16 mouse cellular contexts compared by ENCODE assay signal in the genomic region with DNA sequence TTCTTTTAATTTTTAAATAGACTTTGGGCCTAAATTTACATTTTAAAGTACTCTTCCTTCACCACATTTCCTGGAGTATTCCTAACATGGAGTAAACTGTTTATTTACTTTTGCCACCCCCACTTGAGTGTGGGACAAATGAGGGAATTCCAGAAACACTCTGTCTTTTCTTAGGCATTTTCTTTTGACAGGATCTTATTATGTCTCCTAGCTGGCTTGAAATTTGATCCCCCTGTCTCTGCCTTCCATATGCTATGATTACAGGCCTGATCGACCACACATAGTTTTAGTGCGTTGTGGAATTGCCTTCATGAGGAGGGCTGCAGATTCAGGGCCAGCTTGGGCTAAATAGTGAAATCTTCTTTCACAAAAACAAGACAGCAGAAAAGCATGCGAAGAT.
DNase-seq lines count a peak whose midpoint lies in the region; ATAC-seq and TF ChIP-seq lines count a peak whose summit lies in the region.
"Had no signal": no experiment of that assay in that cellular context is flagged by ENCODE, and none has a peak within 500 bp of the region (broad histone marks: within the 10 kb centered on the region; RNA-seq: fewer than 3 reads in every experiment).

No protein-coding gene starts in this region.

- WGBS in lung, embryonic 14.5 days, result 25% methylated on average over 3 of the region's 3 CpGs
- 16% methylated on average over 3 of the region's 3 CpGs for WGBS in embryonic facial prominence, embryonic 12.5 days
- WGBS in limb, embryonic 14.5 days, result 24% methylated on average over 3 of the region's 3 CpGs

- DNase-seq in lung, embryonic 14.5 days, result peak; percentile 64
- no peak for DNase-seq in lung, postnatal 36 days
- peak; percentile 74 for DNase-seq in embryo, embryonic 10.5 days (ENCODE audit: low spot score)
- DNase-seq in limb, embryonic 14.5 days (ENCODE audit: low spot score), result peak; percentile 52
- no peak for DNase-seq in layer of hippocampus, adult 11-12 months (ENCODE audit: low spot score)
- no peak for DNase-seq in adrenal gland, adult (ENCODE audit: inconsistent age in 2 of 2, low spot score in 1 of 2)
- DNase-seq: cerebellum, adult 18-20 months; heart, postnatal 36 days; liver, embryonic 13.5 days; right cerebral cortex, postnatal 14 days; thymus, adult 18-20 months had no signal

- H3K4me1 ChIP-seq in lung, embryonic 14.5 days (ENCODE audit: insufficient read depth), result 0 out of 2 replicates have a peak, but pooled peaks cover 4% of the 10 kb centered on the region
- peaks cover 19% of the 10 kb centered on the region; the same call in 1 of the 2 replicates for H3K4me1 ChIP-seq in embryonic facial prominence, embryonic 12.5 days
- H3K4me1 ChIP-seq in limb, embryonic 14.5 days (ENCODE audit: control insufficient read depth, insufficient read depth, low read length), result peaks cover 3% of the 10 kb centered on the region; the same call in 1 of the 2 replicates
- H3K4me1 ChIP-seq: forebrain, embryonic 15.5 days; liver, embryonic 13.5 days had no signal

- H3K4me2 ChIP-seq in lung, embryonic 14.5 days, result no peak overlapping the region
- no peak overlapping the region for H3K4me2 ChIP-seq in embryonic facial prominence, embryonic 12.5 days (replicated peaks)
- H3K4me2 ChIP-seq in limb, embryonic 14.5 days (replicated peaks; ENCODE audit: low read depth, low read length, severe bottlenecking), result no peak overlapping the region
- H3K4me2 ChIP-seq: forebrain, embryonic 15.5 days; liver, embryonic 13.5 days had no signal

- H3K27ac ChIP-seq in lung, embryonic 14.5 days (ENCODE audit: low read depth), result no peak overlapping the region
- H3K27ac ChIP-seq in embryonic facial prominence, embryonic 12.5 days, result peak overlapping the region; percentile 79
- no peak overlapping the region for H3K27ac ChIP-seq in limb, embryonic 14.5 days (replicated peaks; ENCODE audit: low read depth, low read length)
- H3K27ac ChIP-seq: forebrain, embryonic 15.5 days; layer of hippocampus, adult 2 months; liver, embryonic 13.5 days had no signal

- H3K9ac ChIP-seq in lung, embryonic 14.5 days, result no peak overlapping the region
- no peak overlapping the region for H3K9ac ChIP-seq in embryonic facial prominence, embryonic 12.5 days
- no peak overlapping the region for H3K9ac ChIP-seq in limb, embryonic 14.5 days (ENCODE audit: low read depth, low read length, severe bottlenecking)
- H3K9ac ChIP-seq: forebrain, embryonic 15.5 days; liver, embryonic 13.5 days had no signal

- H3K9me3 ChIP-seq in lung, embryonic 14.5 days (ENCODE audit: low read depth, low read length), result no peaks in the 10 kb centered on the region
- H3K9me3 ChIP-seq in embryonic facial prominence, embryonic 12.5 days, result no peaks in the 10 kb centered on the region
- H3K9me3 ChIP-seq in limb, embryonic 14.5 days (ENCODE audit: control insufficient read depth, low read length), result no peaks in the 10 kb centered on the region
- H3K9me3 ChIP-seq: forebrain, embryonic 15.5 days; liver, embryonic 13.5 days had no signal

- no peak overlapping the region for H3K4me3 ChIP-seq in lung, embryonic 14.5 days (ENCODE audit: low read depth, low read length)
- no peak overlapping the region for H3K4me3 ChIP-seq in embryonic facial prominence, embryonic 12.5 days
- no peak overlapping the region for H3K4me3 ChIP-seq in limb, embryonic 14.5 days (replicated peaks; ENCODE audit: low read length)
- H3K4me3 ChIP-seq: forebrain, embryonic 15.5 days; layer of hippocampus, adult 2 months; liver, embryonic 13.5 days had no signal

- H3K27me3 ChIP-seq in lung, embryonic 14.5 days (ENCODE audit: insufficient read depth, low read length), result no peaks in the 10 kb centered on the region
- H3K27me3 ChIP-seq in embryonic facial prominence, embryonic 12.5 days, result no peaks in the 10 kb centered on the region
- H3K27me3 ChIP-seq in limb, embryonic 14.5 days (ENCODE audit: control insufficient read depth, insufficient read depth, low read length), result no peaks in the 10 kb centered on the region
- H3K27me3 ChIP-seq: CH12.LX; forebrain, embryonic 15.5 days; liver, embryonic 13.5 days had no signal

- peaks cover 7% of the 10 kb centered on the region; the same call in 1 of the 2 replicates for H3K36me3 ChIP-seq in lung, embryonic 14.5 days (ENCODE audit: insufficient read depth)
- no peaks in the 10 kb centered on the region for H3K36me3 ChIP-seq in embryonic facial prominence, embryonic 12.5 days
- no peaks in the 10 kb centered on the region; the same call in 1 of the 2 replicates for H3K36me3 ChIP-seq in limb, embryonic 14.5 days (ENCODE audit: control insufficient read depth, insufficient read depth, low read length)
- H3K36me3 ChIP-seq: forebrain, embryonic 15.5 days; liver, embryonic 13.5 days had no signal

- no peak for TF ChIP-seq POLR2A in limb, embryonic 14.5 days (IDR thresholded peaks at IDR 0.05; ENCODE audit: borderline replicate concordance, extremely low read depth, insufficient read depth, insufficient read length)

- peak; percentile 75; the same call in 1 of the 2 replicates for ATAC-seq in lung, embryonic 14.5 days (ENCODE audit: insufficient read depth)
- ATAC-seq in embryonic facial prominence, embryonic 12.5 days (ENCODE audit: insufficient number of reproducible peaks, insufficient read depth, low FRiP score, low TSS enrichment), result no peak; the same call in 1 of the 2 replicates
- ATAC-seq in limb, embryonic 14.5 days (ENCODE audit: low FRiP score, low read depth), result 0 out of 2 replicates have a peak, but pooled peaks have one; percentile 12
- ATAC-seq: forebrain, embryonic 15.5 days; inflammation-experienced regulatory T-cells, adult 6 months had no signal

- TF ChIP-seq CTCF in lung, embryonic 14.5 days (IDR thresholded peaks at IDR 0.05; ENCODE audit: low read depth), result no peak

Comparison
In these comparisons a context has a peak if more than half of its experiments do, and no peak if none do; other contexts are left out.
1. DNase-seq: peak in lung, embryonic 14.5 days (single experiment), embryo, embryonic 10.5 days (single experiment) and limb, embryonic 14.5 days (single experiment); none in lung, postnatal 36 days (single experiment), layer of hippocampus, adult 11-12 months (single experiment) and adrenal gland, adult (0 of 2).